Mouse (Mus musculus): ENCODE measurements around the gene Aoc3. TPM values are rescaled to one million over a fixed set of nuclear protein-coding genes. Genes with fewer than 3 reads are reported as not detected.
"Not testable (repeated sequence)": the region's sequence is repeated elsewhere in the genome, so short reads cannot be mapped to it uniquely, and the experiment has no call there.

Gene Aoc3
- total and polyA plus RNA-seq, 2 experiments from 2014 or later, result 0.07 to 0.66 TPM

GRCm38 (mm10) chr11:101323609-101324008 is 6.8 kb upstream of the Aoc3 start:
- no peaks in the 10 kb centered on the region for H3K9me3 ChIP-seq (ENCODE audit: low read length)
- ATAC-seq (ENCODE audit: low FRiP score), result 0 out of 2 replicates have a peak, but pooled peaks have one; percentile 31

GRCm38 (mm10) chr11:101324763-101325162 is 5.6 kb upstream of the Aoc3 start, which contains the start of gene Aoc2:
Gene Aoc2, plus strand, starts transcription at chr11:101325063.
- WGBS, result 97% methylated on average over 5 of the region's 5 CpGs
- no peak within 1 kb of the TSS for H3K27ac ChIP-seq (ENCODE audit: low read depth, low read length)
- H3K36me3 ChIP-seq (ENCODE audit: insufficient read depth, low read length), result peaks cover 48% of the 10 kb centered on the region
- DNase-seq (ENCODE audit: low spot score), result no peak
- TF ChIP-seq CTCF (IDR thresholded peaks at IDR 0.05), result no peak
- H3K4me1 ChIP-seq (ENCODE audit: insufficient read depth, low read length), result no peaks in the 10 kb centered on the region
- no peak for ATAC-seq (ENCODE audit: low FRiP score)
- H3K9me3 ChIP-seq (ENCODE audit: low read length), result no peaks in the 10 kb centered on the region
- no peak within 1 kb of the TSS for H3K9ac ChIP-seq (replicated peaks; ENCODE audit: low read length, poor library complexity, severe bottlenecking)
- no peak within 1 kb of the TSS for H3K4me2 ChIP-seq (ENCODE audit: low read depth, low read length, poor library complexity, severe bottlenecking)
- H3K4me3 ChIP-seq (ENCODE audit: low read depth, low read length), result no peak within 1 kb of the TSS
- H3K27me3 ChIP-seq (ENCODE audit: insufficient read depth, low read length), result no peaks in the 10 kb centered on the region

More at GRCm38 (mm10) chr11:101323609-101324008, 6.8 kb upstream of the Aoc3 start:
- Histone ChIP-seq H3K9ac (replicated peaks; ENCODE audit: low read length, poor library complexity, severe bottlenecking) (no peak overlapping the region), H3K27ac (ENCODE audit: low read depth, low read length) (no peak overlapping the region), H3K4me2 (ENCODE audit: low read depth, low read length, poor library complexity, severe bottlenecking) (no peak overlapping the region), H3K4me1 (ENCODE audit: insufficient read depth, low read length) (no peaks in the 10 kb centered on the region), H3K4me3 (ENCODE audit: low read depth, low read length) (no peak overlapping the region), H3K27me3 (ENCODE audit: insufficient read depth, low read length) (no peaks in the 10 kb centered on the region), H3K36me3 (ENCODE audit: insufficient read depth, low read length) (peaks cover 58% of the 10 kb centered on the region)
- 11% methylated on average over 4 of the region's 4 CpGs for WGBS
- peak; percentile 80 for DNase-seq (ENCODE audit: low spot score)
- peak; percentile 95 for TF ChIP-seq CTCF (IDR thresholded peaks at IDR 0.05)

DNA sequence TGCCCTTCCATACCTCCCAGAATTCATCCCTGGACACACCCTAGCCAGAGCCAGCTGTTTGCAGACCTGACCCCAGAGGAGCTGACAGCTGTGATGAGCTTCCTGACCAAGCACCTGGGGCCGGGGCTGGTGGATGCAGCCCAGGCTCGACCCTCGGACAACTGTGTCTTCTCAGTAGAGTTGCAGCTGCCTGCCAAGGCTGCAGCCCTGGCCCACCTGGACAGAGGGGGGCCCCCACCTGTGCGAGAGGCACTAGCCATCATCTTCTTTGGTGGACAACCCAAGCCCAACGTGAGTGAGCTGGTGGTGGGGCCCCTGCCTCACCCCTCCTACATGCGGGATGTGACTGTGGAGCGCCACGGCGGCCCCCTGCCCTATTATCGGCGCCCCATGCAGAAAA is 5.2 kb upstream of the Aoc3 start:
- not testable (repeated sequence) for H3K9ac ChIP-seq (replicated peaks; ENCODE audit: low read length, poor library complexity, severe bottlenecking); H3K9me3 ChIP-seq (ENCODE audit: low read length); H3K4me1 ChIP-seq (ENCODE audit: insufficient read depth, low read length); H3K4me3 ChIP-seq (ENCODE audit: low read depth, low read length); H3K4me2 ChIP-seq (ENCODE audit: low read depth, low read length, poor library complexity, severe bottlenecking); H3K27me3 ChIP-seq (ENCODE audit: insufficient read depth, low read length); H3K27ac ChIP-seq (ENCODE audit: low read depth, low read length); ATAC-seq (ENCODE audit: low FRiP score); DNase-seq (ENCODE audit: low spot score)
- peaks cover 43% of the 10 kb centered on the region for H3K36me3 ChIP-seq (ENCODE audit: insufficient read depth, low read length)
- 92% methylated on average over 11 of the region's 11 CpGs for WGBS

GRCm38 (mm10) chr11:101326147-101326546 is 4.3 kb upstream of the Aoc3 start:
- Histone ChIP-seq H3K27me3 (ENCODE audit: insufficient read depth, low read length) (no peaks in the 10 kb centered on the region), H3K4me2 (ENCODE audit: low read depth, low read length, poor library complexity, severe bottlenecking) (no peak overlapping the region), H3K9me3 (ENCODE audit: low read length) (no peaks in the 10 kb centered on the region), H3K4me3 (ENCODE audit: low read depth, low read length) (no peak overlapping the region), H3K36me3 (ENCODE audit: insufficient read depth, low read length) (peaks cover 34% of the 10 kb centered on the region), H3K9ac (replicated peaks; ENCODE audit: low read length, poor library complexity, severe bottlenecking) (no peak overlapping the region), H3K27ac (ENCODE audit: low read depth, low read length) (no peak overlapping the region), H3K4me1 (ENCODE audit: insufficient read depth, low read length) (no peaks in the 10 kb centered on the region)
- no peak for DNase-seq (ENCODE audit: low spot score)
- WGBS, result 87% methylated on average over 11 of the region's 11 CpGs
- no peak for TF ChIP-seq CTCF (IDR thresholded peaks at IDR 0.05)
- ATAC-seq (ENCODE audit: low FRiP score), result no peak

DNA sequence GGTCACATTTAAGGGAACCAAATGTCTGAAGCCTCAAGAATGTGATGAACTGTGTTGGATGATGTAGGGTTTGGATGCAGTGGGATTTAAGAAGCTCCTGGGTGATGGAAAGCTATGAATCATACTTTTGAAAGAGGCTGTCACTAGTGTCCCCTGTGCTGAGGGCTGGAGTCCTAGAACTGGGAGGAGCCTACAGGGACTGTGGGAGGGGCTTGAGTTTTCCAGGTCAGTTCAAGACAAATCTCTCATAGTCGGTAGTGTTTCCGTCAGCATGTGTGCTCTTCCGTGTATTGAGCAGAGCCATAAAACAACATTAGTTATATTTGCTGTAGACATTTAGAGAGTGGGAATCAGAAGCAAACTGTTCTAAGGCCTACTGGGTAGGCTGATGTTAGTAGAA is 3.1 kb upstream of the Aoc3 start:
- Histone ChIP-seq H3K4me1 (ENCODE audit: insufficient read depth, low read length) (no peaks in the 10 kb centered on the region), H3K27ac (ENCODE audit: low read depth, low read length) (no peak overlapping the region), H3K36me3 (ENCODE audit: insufficient read depth, low read length) (peaks cover 22% of the 10 kb centered on the region), H3K9me3 (ENCODE audit: low read length) (no peaks in the 10 kb centered on the region), H3K4me3 (ENCODE audit: low read depth, low read length) (no peak overlapping the region), H3K9ac (replicated peaks; ENCODE audit: low read length, poor library complexity, severe bottlenecking) (no peak overlapping the region), H3K4me2 (ENCODE audit: low read depth, low read length, poor library complexity, severe bottlenecking) (no peak overlapping the region), H3K27me3 (ENCODE audit: insufficient read depth, low read length) (no peaks in the 10 kb centered on the region)
- DNase-seq (ENCODE audit: low spot score) (no peak), ATAC-seq (ENCODE audit: low FRiP score) (no peak)
- 55% methylated on average over 3 of the region's 3 CpGs for WGBS
- TF ChIP-seq CTCF (IDR thresholded peaks at IDR 0.05), result no peak

- no peaks in the 10 kb centered on the region for H3K27me3 ChIP-seq (ENCODE audit: insufficient read depth, low read length)
- DNase-seq (ENCODE audit: low spot score) (peak; percentile 6), ATAC-seq (ENCODE audit: low FRiP score) (no peak)
- no peak overlapping the region for H3K4me3 ChIP-seq (ENCODE audit: low read depth, low read length)
- H3K36me3 ChIP-seq (ENCODE audit: insufficient read depth, low read length), result peaks cover 13% of the 10 kb centered on the region
- TF ChIP-seq CTCF (IDR thresholded peaks at IDR 0.05), result no peak
- H3K27ac ChIP-seq (ENCODE audit: low read depth, low read length), result no peak overlapping the region
- no peak overlapping the region for H3K9ac ChIP-seq (replicated peaks; ENCODE audit: low read length, poor library complexity, severe bottlenecking)
- H3K4me2 ChIP-seq (ENCODE audit: low read depth, low read length, poor library complexity, severe bottlenecking), result no peak overlapping the region
- H3K4me1 ChIP-seq (ENCODE audit: insufficient read depth, low read length), result no peaks in the 10 kb centered on the region
- WGBS, result 77% methylated on average over 6 of the region's 6 CpGs
- H3K9me3 ChIP-seq (ENCODE audit: low read length), result no peaks in the 10 kb centered on the region
Observed at GRCm38 (mm10) chr11:101328941-101329635, 1.3 kb upstream of the Aoc3 start.

DNA sequence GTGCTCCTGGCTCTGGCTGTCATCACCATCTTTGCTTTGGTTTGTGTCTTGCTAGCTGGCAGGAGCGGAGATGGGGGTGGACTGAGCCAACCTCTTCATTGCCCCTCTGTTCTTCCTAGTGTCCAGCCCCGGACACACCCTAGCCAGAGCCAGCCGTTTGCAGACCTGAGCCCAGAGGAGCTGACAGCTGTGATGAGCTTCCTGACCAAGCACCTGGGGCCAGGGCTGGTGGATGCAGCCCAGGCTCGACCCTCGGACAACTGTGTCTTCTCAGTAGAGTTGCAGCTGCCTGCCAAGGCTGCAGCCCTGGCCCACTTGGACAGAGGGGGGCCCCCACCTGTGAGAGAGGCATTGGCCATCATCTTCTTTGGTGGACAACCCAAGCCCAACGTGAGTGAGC is 556 bp downstream of the Aoc3 start:
- not testable (repeated sequence) for H3K27me3 ChIP-seq (ENCODE audit: insufficient read depth, low read length); H3K4me2 ChIP-seq (ENCODE audit: low read depth, low read length, poor library complexity, severe bottlenecking); H3K27ac ChIP-seq (ENCODE audit: low read depth, low read length); H3K4me3 ChIP-seq (ENCODE audit: low read depth, low read length); H3K36me3 ChIP-seq (ENCODE audit: insufficient read depth, low read length); H3K9ac ChIP-seq (replicated peaks; ENCODE audit: low read length, poor library complexity, severe bottlenecking); DNase-seq (ENCODE audit: low spot score); ATAC-seq (ENCODE audit: low FRiP score); H3K4me1 ChIP-seq (ENCODE audit: insufficient read depth, low read length); H3K9me3 ChIP-seq (ENCODE audit: low read length)
- WGBS, result 89% methylated on average over 6 of the region's 6 CpGs

Measured in midbrain, postnatal 0 days (tissue).